Mouse (Mus musculus): ENCODE results near the gene Ankle2. TPM values are rescaled to one million over a fixed set of nuclear protein-coding genes. Genes with fewer than 3 reads are reported as not detected.

Ankle2 gene
- total and polyA plus RNA-seq, 2 experiments from 2014 or later, result 12.5 to 17.3 TPM

GRCm38 (mm10) chr5:110216780-110217179, 14.0 kb upstream of the Ankle2 start:
- H3K4me1 ChIP-seq (ENCODE audit: control insufficient read depth, insufficient read depth), result no peaks in the 10 kb centered on the region
- ATAC-seq (ENCODE audit: insufficient read depth, low read depth), result no peak
- TF ChIP-seq EP300 (IDR thresholded peaks at IDR 0.05; ENCODE audit: low read depth), result no peak
- TF ChIP-seq CTCF (IDR thresholded peaks at IDR 0.05; ENCODE audit: low read depth), result no peak
- no peak overlapping the region for H3K27ac ChIP-seq (ENCODE audit: low read depth)
- H3K9ac ChIP-seq (replicated peaks; ENCODE audit: low read depth, low read length), result no peak overlapping the region
- H3K27me3 ChIP-seq (ENCODE audit: control insufficient read depth, insufficient read depth, low read length), result no peaks in the 10 kb centered on the region
- no peak overlapping the region for H3K4me2 ChIP-seq (ENCODE audit: low read depth, low read length)
- H3K9me3 ChIP-seq (replicated peaks; ENCODE audit: control insufficient read depth, low read length), result no peaks in the 10 kb centered on the region
- peaks cover 98% of the 10 kb centered on the region for H3K36me3 ChIP-seq (replicated peaks; ENCODE audit: control insufficient read depth, insufficient read depth, low read length)
- 94% methylated on average over 3 of the region's 3 CpGs for WGBS
- H3K4me3 ChIP-seq (ENCODE audit: low read depth, low read length), result no peak overlapping the region
- no peak for DNase-seq (ENCODE audit: low spot score)

GRCm38 (mm10) chr5:110220331-110220730, 10.5 kb upstream of the Ankle2 start:
- ATAC-seq (ENCODE audit: insufficient read depth, low read depth), result no peak
- Histone ChIP-seq H3K4me1 (ENCODE audit: control insufficient read depth, insufficient read depth) (no peaks in the 10 kb centered on the region), H3K27ac (ENCODE audit: low read depth) (no peak overlapping the region), H3K4me2 (ENCODE audit: low read depth, low read length) (no peak overlapping the region), H3K9me3 (replicated peaks; ENCODE audit: control insufficient read depth, low read length) (no peaks in the 10 kb centered on the region), H3K4me3 (ENCODE audit: low read depth, low read length) (no peak overlapping the region), H3K27me3 (ENCODE audit: control insufficient read depth, insufficient read depth, low read length) (no peaks in the 10 kb centered on the region), H3K36me3 (replicated peaks; ENCODE audit: control insufficient read depth, insufficient read depth, low read length) (peaks cover 92% of the 10 kb centered on the region), H3K9ac (replicated peaks; ENCODE audit: low read depth, low read length) (no peak overlapping the region)
- TF ChIP-seq EP300 (IDR thresholded peaks at IDR 0.05; ENCODE audit: low read depth) (no peak), CTCF (IDR thresholded peaks at IDR 0.05; ENCODE audit: low read depth) (no peak)
- WGBS, result 96% methylated on average over 4 of the region's 4 CpGs
- DNase-seq (ENCODE audit: low spot score), result no peak

GRCm38 (mm10) chr5:110222757-110223156, 8.0 kb upstream of the Ankle2 start:
- H3K36me3 ChIP-seq (replicated peaks; ENCODE audit: control insufficient read depth, insufficient read depth, low read length), result peaks cover 76% of the 10 kb centered on the region

GRCm38 (mm10) chr5:110225056-110225455, 5.7 kb upstream of the Ankle2 start:
- H3K4me2 ChIP-seq (ENCODE audit: low read depth, low read length), result no peak overlapping the region
- H3K9ac ChIP-seq (replicated peaks; ENCODE audit: low read depth, low read length), result no peak overlapping the region
- 74% methylated on average over 3 of the region's 3 CpGs for WGBS
- no peak overlapping the region for H3K27ac ChIP-seq (ENCODE audit: low read depth)
- peaks cover 53% of the 10 kb centered on the region for H3K36me3 ChIP-seq (replicated peaks; ENCODE audit: control insufficient read depth, insufficient read depth, low read length)
- ATAC-seq (ENCODE audit: insufficient read depth, low read depth) (no peak), DNase-seq (ENCODE audit: low spot score) (no peak)
- peaks cover 3% of the 10 kb centered on the region for H3K4me1 ChIP-seq (ENCODE audit: control insufficient read depth, insufficient read depth)
- no peak overlapping the region for H3K4me3 ChIP-seq (ENCODE audit: low read depth, low read length)
- no peak for TF ChIP-seq EP300 (IDR thresholded peaks at IDR 0.05; ENCODE audit: low read depth)
- TF ChIP-seq CTCF (IDR thresholded peaks at IDR 0.05; ENCODE audit: low read depth), result no peak
- H3K27me3 ChIP-seq (ENCODE audit: control insufficient read depth, insufficient read depth, low read length), result no peaks in the 10 kb centered on the region
- no peaks in the 10 kb centered on the region for H3K9me3 ChIP-seq (replicated peaks; ENCODE audit: control insufficient read depth, low read length)

More at GRCm38 (mm10) chr5:110222757-110223156, 8.0 kb upstream of the Ankle2 start:
- Histone ChIP-seq H3K4me3 (ENCODE audit: low read depth, low read length) (no peak overlapping the region), H3K9ac (replicated peaks; ENCODE audit: low read depth, low read length) (no peak overlapping the region), H3K4me1 (ENCODE audit: control insufficient read depth, insufficient read depth) (no peaks in the 10 kb centered on the region), H3K27ac (ENCODE audit: low read depth) (no peak overlapping the region), H3K4me2 (ENCODE audit: low read depth, low read length) (no peak overlapping the region), H3K9me3 (replicated peaks; ENCODE audit: control insufficient read depth, low read length) (no peaks in the 10 kb centered on the region), H3K27me3 (ENCODE audit: control insufficient read depth, insufficient read depth, low read length) (no peaks in the 10 kb centered on the region)
- DNase-seq (ENCODE audit: low spot score), result no peak
- 84% methylated on average over 6 of the region's 6 CpGs for WGBS
- ATAC-seq (ENCODE audit: insufficient read depth, low read depth), result no peak
- TF ChIP-seq CTCF (IDR thresholded peaks at IDR 0.05; ENCODE audit: low read depth) (no peak), EP300 (IDR thresholded peaks at IDR 0.05; ENCODE audit: low read depth) (no peak)

- Histone ChIP-seq H3K9me3 (replicated peaks; ENCODE audit: control insufficient read depth, low read length) (no peaks in the 10 kb centered on the region), H3K9ac (replicated peaks; ENCODE audit: low read depth, low read length) (no peak overlapping the region), H3K4me1 (ENCODE audit: control insufficient read depth, insufficient read depth) (peaks cover 9% of the 10 kb centered on the region), H3K36me3 (replicated peaks; ENCODE audit: control insufficient read depth, insufficient read depth, low read length) (peaks cover 30% of the 10 kb centered on the region), H3K27me3 (ENCODE audit: control insufficient read depth, insufficient read depth, low read length) (no peaks in the 10 kb centered on the region), H3K4me3 (ENCODE audit: low read depth, low read length) (no peak overlapping the region), H3K27ac (ENCODE audit: low read depth) (no peak overlapping the region), H3K4me2 (ENCODE audit: low read depth, low read length) (no peak overlapping the region)
- 28% methylated on average over 1 of the region's 1 CpGs for WGBS
- DNase-seq (ENCODE audit: low spot score) (no peak), ATAC-seq (ENCODE audit: insufficient read depth, low read depth) (no peak)
- TF ChIP-seq CTCF (IDR thresholded peaks at IDR 0.05; ENCODE audit: low read depth), result no peak
- TF ChIP-seq EP300 (IDR thresholded peaks at IDR 0.05; ENCODE audit: low read depth), result no peak
Observed at GRCm38 (mm10) chr5:110227336-110227883, 3.4 kb upstream of the Ankle2 start.

GRCm38 (mm10) chr5:110230401-110230779, 414 bp upstream of the Ankle2 start:
- TF ChIP-seq EP300 (IDR thresholded peaks at IDR 0.05; ENCODE audit: low read depth), result no peak
- TF ChIP-seq CTCF (IDR thresholded peaks at IDR 0.05; ENCODE audit: low read depth), result no peak

More at GRCm38 (mm10) chr5:110230401-110230779, 414 bp upstream of the Ankle2 start:
- peak overlapping the region; percentile 94 for H3K9ac ChIP-seq (replicated peaks; ENCODE audit: low read depth, low read length)
- DNase-seq (ENCODE audit: low spot score) (no peak), ATAC-seq (ENCODE audit: insufficient read depth, low read depth) (no peak)
- peak overlapping the region; percentile 71 for H3K4me2 ChIP-seq (ENCODE audit: low read depth, low read length)
- H3K4me1 ChIP-seq (ENCODE audit: control insufficient read depth, insufficient read depth), result peaks cover 9% of the 10 kb centered on the region
- H3K36me3 ChIP-seq (replicated peaks; ENCODE audit: control insufficient read depth, insufficient read depth, low read length), result peaks cover 14% of the 10 kb centered on the region; the same call in 1 of the 2 replicates
- WGBS, result 8% methylated on average over 8 of the region's 8 CpGs
- H3K4me3 ChIP-seq (ENCODE audit: low read depth, low read length), result peak overlapping the region; percentile 93
- H3K27me3 ChIP-seq (ENCODE audit: control insufficient read depth, insufficient read depth, low read length), result no peaks in the 10 kb centered on the region
- peak overlapping the region; percentile 88 for H3K27ac ChIP-seq (ENCODE audit: low read depth)
- H3K9me3 ChIP-seq (replicated peaks; ENCODE audit: control insufficient read depth, low read length), result no peaks in the 10 kb centered on the region

Data from heart, postnatal 0 days (tissue).